Mouse (Mus musculus) leukemia stem cell, adult 10-12 weeks (primary cell): ENCODE measurements around the gene Msantd1. TPM values are rescaled to one million over a fixed set of nuclear protein-coding genes. Genes with fewer than 3 reads are reported as not detected.

Experiments
- polyA plus RNA-seq: library from polyadenylated mRNA; stranded (reverse); fragments of >175 nt; gene quantifications from 2 replicates; pipeline ENCODE4 v1.2.3, GENCODE M21; 2012; ENCODE audit warnings: low replicate concordance

The Msantd1 gene
- polyA plus RNA-seq = 0.07 and 0.32 TPM in 2 replicates

DNA sequence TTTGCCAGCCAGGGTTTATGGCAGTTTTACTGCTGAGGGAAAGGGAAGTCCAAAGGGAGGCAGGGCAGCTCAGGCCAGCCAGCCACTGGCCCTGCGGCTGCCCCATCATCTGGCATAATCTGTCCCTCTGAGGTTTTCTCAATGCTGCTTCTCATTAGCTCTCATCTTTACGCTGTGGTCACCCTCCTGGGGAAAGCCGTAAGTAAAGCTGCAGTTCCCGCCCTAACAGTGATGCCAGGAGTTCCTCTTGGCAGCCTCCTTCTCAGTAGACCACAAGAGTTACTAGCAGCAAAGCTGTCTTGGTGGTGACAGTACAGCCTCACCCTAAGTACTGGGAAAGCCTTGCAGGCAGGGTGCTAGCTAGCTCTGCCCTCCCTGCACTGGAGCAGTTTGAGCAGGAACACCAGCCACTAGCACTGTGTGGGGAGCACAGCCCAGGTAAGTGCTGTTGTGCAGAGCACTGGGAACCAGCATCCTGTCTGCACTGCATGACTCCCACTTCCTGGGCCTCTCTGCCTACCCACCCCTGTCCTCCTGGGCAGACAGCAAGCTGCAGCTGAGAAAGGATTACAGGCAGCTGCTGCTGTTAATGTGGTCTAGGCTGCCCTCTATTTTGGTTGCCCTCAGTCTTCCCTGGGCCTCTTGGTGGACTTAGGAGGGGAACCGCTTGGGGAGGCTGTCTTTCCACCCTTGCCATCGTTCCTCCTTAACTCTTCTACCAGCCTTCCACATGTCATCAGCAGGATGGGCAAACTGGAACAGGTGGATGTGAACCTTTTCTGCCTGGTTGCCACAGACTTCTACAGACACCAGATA lies at the start of gene Msantd1:
Msantd1 (plus strand) TSS at position 103 of the 816 bp plus-strand sequence.

GRCm38 (mm10) chr5:34948861-34949760 lies 41.3 kb downstream of the Msantd1 start, which contains the start of gene Rgs12:
TSS of gene Rgs12 (plus strand) at chr5:34949445.

Other genes with a start within 250 kb of the Msantd1 start
- gene Nop14, start 247.9 kb upstream of the Msantd1 start, polyA plus RNA-seq = 12.9 and 21.0 TPM in 2 replicates
- 0.88 and 0.89 TPM in 2 replicates for gene Grk4, start 247.6 kb upstream of the Msantd1 start, polyA plus RNA-seq
- 5.9 and 9.3 TPM in 2 replicates for gene Htt, start 146.3 kb upstream of the Msantd1 start, polyA plus RNA-seq
- gene Rgs12, start 41.4 kb downstream of the Msantd1 start, polyA plus RNA-seq = 51.6 and 73.3 TPM in 2 replicates
- gene Hgfac, start 133.5 kb downstream of the Msantd1 start, polyA plus RNA-seq = 1.2 and 2.5 TPM in 2 replicates
- 0.14 and 0.18 TPM in 2 replicates for gene Dok7, start 148.8 kb downstream of the Msantd1 start, polyA plus RNA-seq
- gene Lrpap1, start 197.8 kb downstream of the Msantd1 start, polyA plus RNA-seq = 5.3 and 17.9 TPM in 2 replicates